Comparison of ENCODE assay signal across 22 mouse cellular contexts in genomic region chr16:32705606-32706005, GRCm38 (mm10). TPM values are rescaled to one million over a fixed set of nuclear protein-coding genes. Genes with fewer than 3 reads are reported as not detected.
A peak's percentile ranks its signal among the peaks of the same experiment; 100 is the strongest.
DNase-seq lines count a peak whose midpoint lies in the region; ATAC-seq and TF ChIP-seq lines count a peak whose summit lies in the region.
"Had no signal": no experiment of that assay in that cellular context is flagged by ENCODE, and none has a peak within 500 bp of the region (broad histone marks: within the 10 kb centered on the region; RNA-seq: fewer than 3 reads in every experiment).

No protein-coding gene starts in this region.

- DNase-seq in gastrocnemius, adult 2 months = no peak
- no peak for DNase-seq in gastrocnemius, adult 18-20 months (ENCODE audit: low spot score)
- DNase-seq in left cerebral cortex, adult 2 months (ENCODE audit: extremely low spot score in 1 of 2, low spot score in 2 of 2) = no peak
- no peak for DNase-seq in left cerebral cortex, postnatal 25 days (ENCODE audit: low spot score in 2 of 2)
- peak; percentile 10 for DNase-seq in midbrain, embryonic 11.5 days (ENCODE audit: low spot score, missing footprints)
- no peak for DNase-seq in midbrain, embryonic 14.5 days
- DNase-seq in adrenal gland, adult 18-20 months (ENCODE audit: low spot score in 2 of 2) = no peak
- DNase-seq: cerebellum, adult 9-10 months; gastrocnemius, postnatal 14 days; kidney, adult 9 months; right cerebral cortex, postnatal 25 days; thymus, postnatal 14 days had no signal

- TF ChIP-seq POLR2A in small intestine, adult 2 months (IDR thresholded peaks at IDR 0.05; ENCODE audit: low read depth, low read length) = no peak

- 0 out of 2 replicates have a peak, but pooled peaks have one; percentile 7 for TF ChIP-seq CTCF in gastrocnemius, adult 2 months (IDR thresholded peaks at IDR 0.05)
- TF ChIP-seq CTCF in left cerebral cortex, adult 2 months (IDR thresholded peaks at IDR 0.05) = peak; percentile 2
- peak; percentile 19; the same call in 1 of the 2 replicates for TF ChIP-seq CTCF in small intestine, adult 2 months (IDR thresholded peaks at IDR 0.05; ENCODE audit: extremely low read depth, insufficient read length, insufficient replicate concordance, low read depth, low read length)

- H3K4me2 ChIP-seq in midbrain, embryonic 11.5 days = no peak overlapping the region
- H3K4me2 ChIP-seq in midbrain, embryonic 14.5 days (ENCODE audit: low read length) = no peak overlapping the region
- H3K4me2 ChIP-seq: limb, embryonic 13.5 days; midbrain, embryonic 15.5 days had no signal

- no peaks in the 10 kb centered on the region for H3K4me1 ChIP-seq in midbrain, embryonic 11.5 days (ENCODE audit: control insufficient read depth, insufficient read depth, low read length)
- H3K4me1 ChIP-seq in midbrain, embryonic 14.5 days (ENCODE audit: control insufficient read depth, insufficient read depth, low read length) = no peaks in the 10 kb centered on the region
- H3K4me1 ChIP-seq in small intestine, adult 2 months (ENCODE audit: control insufficient read depth, insufficient read depth, insufficient read length, low read length) = peaks cover 32% of the 10 kb centered on the region
- H3K4me1 ChIP-seq: midbrain, embryonic 15.5 days had no signal

- no peaks in the 10 kb centered on the region for H3K27me3 ChIP-seq in midbrain, embryonic 11.5 days (ENCODE audit: control insufficient read depth, insufficient read depth, low read length)
- H3K27me3 ChIP-seq in midbrain, embryonic 14.5 days (ENCODE audit: control insufficient read depth, insufficient read depth, low read length) = no peaks in the 10 kb centered on the region
- no peaks in the 10 kb centered on the region for H3K27me3 ChIP-seq in small intestine, adult 2 months (ENCODE audit: control insufficient read depth, insufficient read depth, low read length)
- H3K27me3 ChIP-seq: midbrain, embryonic 15.5 days; Patski had no signal

- no peak overlapping the region for H3K27ac ChIP-seq in gastrocnemius, adult 2 months
- no peak overlapping the region for H3K27ac ChIP-seq in left cerebral cortex, adult 2 months
- no peak overlapping the region for H3K27ac ChIP-seq in midbrain, embryonic 11.5 days (ENCODE audit: low read depth, low read length)
- no peak overlapping the region for H3K27ac ChIP-seq in midbrain, embryonic 14.5 days (replicated peaks; ENCODE audit: low read depth, low read length)
- no peak overlapping the region for H3K27ac ChIP-seq in small intestine, adult 2 months (ENCODE audit: insufficient read depth, low read depth, low read length)
- H3K27ac ChIP-seq: embryonic facial prominence, embryonic 10.5 days; hindbrain, embryonic 10.5 days; limb, embryonic 13.5 days; midbrain, embryonic 15.5 days had no signal

- no peak overlapping the region for H3K9ac ChIP-seq in midbrain, embryonic 11.5 days (ENCODE audit: low read length)
- no peak overlapping the region for H3K9ac ChIP-seq in midbrain, embryonic 14.5 days (replicated peaks; ENCODE audit: low read length)
- H3K9ac ChIP-seq: limb, embryonic 13.5 days; midbrain, embryonic 15.5 days had no signal

- no peaks in the 10 kb centered on the region for H3K36me3 ChIP-seq in midbrain, embryonic 11.5 days (ENCODE audit: control insufficient read depth, insufficient read depth, low read length)
- no peaks in the 10 kb centered on the region for H3K36me3 ChIP-seq in midbrain, embryonic 14.5 days (ENCODE audit: control insufficient read depth, insufficient read depth, low read length)
- H3K36me3 ChIP-seq in small intestine, adult 2 months (ENCODE audit: control insufficient read depth, insufficient read depth, low read length) = no peaks in the 10 kb centered on the region
- H3K36me3 ChIP-seq: embryonic facial prominence, embryonic 10.5 days; hindbrain, embryonic 10.5 days; limb, embryonic 13.5 days; midbrain, embryonic 15.5 days had no signal

- no peaks in the 10 kb centered on the region for H3K9me3 ChIP-seq in midbrain, embryonic 11.5 days (ENCODE audit: control insufficient read depth, low read length)
- no peaks in the 10 kb centered on the region for H3K9me3 ChIP-seq in midbrain, embryonic 14.5 days (ENCODE audit: control insufficient read depth, low read length)
- H3K9me3 ChIP-seq: limb, embryonic 13.5 days; midbrain, embryonic 15.5 days had no signal

- 99% methylated on average over 3 of the region's 3 CpGs for WGBS in midbrain, embryonic 11.5 days
- 98% methylated on average over 3 of the region's 3 CpGs for WGBS in midbrain, embryonic 14.5 days
- 100% methylated on average over 3 of the region's 3 CpGs for WGBS in small intestine, adult 2 months

- no peak overlapping the region for H3K4me3 ChIP-seq in gastrocnemius, adult 2 months
- H3K4me3 ChIP-seq in left cerebral cortex, adult 2 months = no peak overlapping the region
- H3K4me3 ChIP-seq in midbrain, embryonic 11.5 days (ENCODE audit: low read depth, low read length) = no peak overlapping the region
- no peak overlapping the region for H3K4me3 ChIP-seq in midbrain, embryonic 14.5 days (replicated peaks; ENCODE audit: low read depth, low read length)
- no peak overlapping the region for H3K4me3 ChIP-seq in small intestine, adult 2 months (ENCODE audit: low read depth, low read length)
- H3K4me3 ChIP-seq: embryonic facial prominence, embryonic 10.5 days; hindbrain, embryonic 10.5 days; limb, embryonic 13.5 days; midbrain, embryonic 15.5 days; myocyte had no signal

- no peak for ATAC-seq in midbrain, embryonic 11.5 days (ENCODE audit: low FRiP score)
- ATAC-seq in midbrain, embryonic 14.5 days (ENCODE audit: low FRiP score, low TSS enrichment) = no peak
- ATAC-seq: midbrain, embryonic 15.5 days; Patski had no signal

- intact Hi-C loops in gastrocnemius, adult 2 months (cut with DNase I) = no loop called here
- intact Hi-C loops in left cerebral cortex, adult 2 months (cut with DNase I) = no loop called here
- intact Hi-C loops in left cerebral cortex, postnatal 25 days (cut with DNase I) = no loop called here

RNA-seq across cellular contexts. Expression of gene Muc4, which starts 30.1 kb away (rescaled TPM):
- total RNA-seq in gastrocnemius, adult 2 months (2021) = under 1 TPM in 1 of 2 experiments, not detected in 1; 0.22 TPM
- under 1 TPM; 0.02 to 0.41 TPM for total RNA-seq in gastrocnemius, adult 18-20 months (2021)
- not detected for total RNA-seq in left cerebral cortex, adult 2 months (2021)
- not detected for total RNA-seq in left cerebral cortex, postnatal 25 days (2021)
- polyA plus RNA-seq in midbrain, embryonic 11.5 days (2014; fragmentation: Nextera tagmentation; extraction: Ambion mirVana) = 0.19 and 0.29 TPM in 2 replicates
- polyA plus RNA-seq in midbrain, embryonic 14.5 days (2014; fragmentation: Nextera tagmentation; extraction: Ambion mirVana) = 0.16 TPM in 1 of 2 replicates, not detected in the other
- polyA plus RNA-seq in small intestine, adult 2 months (2012; rRNA removed) = 18.8 and 39.8 TPM in 2 replicates
- total RNA-seq in adrenal gland, adult 18-20 months (2021) = not detected
- total RNA-seq: common myeloid progenitor, adult 5-6 weeks; layer of hippocampus, postnatal 10 days; megakaryocyte, adult 5-6 weeks had no signal
- polyA plus RNA-seq: limb, embryonic 13.5 days; midbrain, embryonic 15.5 days; Patski had no signal
